Mouse (Mus musculus) forebrain, embryonic 11.5 days (tissue): ENCODE results near the gene Naa80. TPM values are rescaled to one million over a fixed set of nuclear protein-coding genes. Genes with fewer than 3 reads are reported as not detected.
A peak's percentile ranks its signal among the peaks of the same experiment; 100 is the strongest.

Experiments used
- ATAC-seq: fragments of 200-750 bp; cut with Nextera tagmentation; replicated peaks from 2 replicates; pipeline ENCODE4 v1.8.0; 2017; ENCODE audit warnings: moderate TSS enrichment; ENCODE audit not compliant: low FRiP score
- DNase-seq: peaks from one replicate; pipeline ENCODE4 v3.0.0-alpha.2; 2017; ENCODE audit warnings: low spot score
- H3K27ac ChIP-seq: fragments of 300-500 bp; sonication (generic); 2 replicates; pipeline ENCODE4 v1.5.1; 2014; ENCODE audit warnings: low read depth, low read length
- H3K27me3 ChIP-seq: fragments of 300-500 bp; sonication (generic); 2 replicates; pipeline ENCODE4 v1.6.1; 2014; ENCODE audit warnings: mild to moderate bottlenecking, low read length, mixed read lengths; ENCODE audit not compliant: control insufficient read depth, insufficient read depth
- H3K36me3 ChIP-seq: fragments of 300-500 bp; sonication (generic); 2 replicates; pipeline ENCODE4 v1.6.1; 2014; ENCODE audit warnings: mild to moderate bottlenecking, low read length, moderate library complexity, mixed read lengths; ENCODE audit not compliant: control insufficient read depth, insufficient read depth
- H3K4me1 ChIP-seq: fragments of 300-500 bp; sonication (generic); replicated peaks from 2 replicates; pipeline ENCODE4 v1.6.1; 2014; ENCODE audit warnings: low read length, mixed read lengths; ENCODE audit not compliant: control insufficient read depth, insufficient read depth
- H3K4me2 ChIP-seq: fragments of 300-500 bp; sonication (generic); 2 replicates; pipeline ENCODE4 v1.6.1; 2014; ENCODE audit warnings: low read depth, mild to moderate bottlenecking, low read length, moderate library complexity, mixed read lengths; ENCODE audit not compliant: severe bottlenecking
- H3K4me3 ChIP-seq: fragments of 300-500 bp; sonication (generic); 2 replicates; pipeline ENCODE4 v1.5.1; 2014; ENCODE audit warnings: low read depth, low read length
- H3K9ac ChIP-seq: fragments of 300-500 bp; sonication (generic); 2 replicates; pipeline ENCODE4 v1.6.1; 2014; ENCODE audit warnings: low read length
- H3K9me3 ChIP-seq: fragments of 300-500 bp; sonication (generic); 2 replicates; pipeline ENCODE4 v1.6.1; 2016; ENCODE audit warnings: low read length, mixed read lengths; ENCODE audit not compliant: control insufficient read depth
- WGBS: fragments of 180-500 bp; shearing (Covaris S2); extraction: QIAGEN DNeasy Blood & Tissue Kit; methylation state at CpG from one replicate; pipeline ENCODE4 v1.1.7; 2014; 5-methylcytosine and 5-hydroxymethylcytosine counted together
- polyA plus RNA-seq: library from polyadenylated mRNA; unstranded; fragments of >200 nt; fragmentation: Nextera tagmentation; extraction: Ambion mirVana; gene quantifications from 2 replicates; pipeline ENCODE4 v1.2.1, GENCODE M21; 2014

Gene Naa80
- polyA plus RNA-seq, 1 experiment from 2014 or later: 11.3 TPM

DNA sequence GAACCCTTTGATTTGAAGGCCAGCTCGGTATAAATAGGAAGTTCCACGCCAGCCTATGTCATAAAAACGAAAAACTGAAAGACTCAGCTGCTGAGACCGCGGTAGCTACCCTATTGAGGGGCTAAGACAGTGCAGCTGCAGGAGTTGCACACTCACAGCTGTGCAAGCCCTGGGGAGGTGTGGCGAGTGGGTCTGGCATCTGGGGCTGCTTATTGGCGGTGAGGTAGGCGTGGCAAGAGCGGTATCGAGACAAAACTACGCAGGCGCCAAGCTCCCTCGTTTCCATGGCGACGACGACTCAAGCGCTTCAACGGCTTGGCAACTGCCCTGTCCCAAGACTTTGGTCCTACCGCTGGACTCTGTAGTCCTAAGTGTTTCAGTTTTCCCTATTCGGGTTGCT lies 31.7 kb upstream of the Naa80 start, which contains the start of gene Zmynd10:
TSS of gene Zmynd10 (plus strand) at position 273 of the 400 bp plus-strand sequence.
- no peak within 1 kb of the TSS for H3K27ac ChIP-seq
- peaks cover 22% of the 10 kb centered on the region for H3K4me1 ChIP-seq
- 3% methylated on average over 20 of the region's 20 CpGs for WGBS
- H3K27me3 ChIP-seq: peaks cover 14% of the 10 kb centered on the region
- peak within 1 kb of the TSS; percentile 27 for H3K9ac ChIP-seq
- H3K36me3 ChIP-seq: no peaks in the 10 kb centered on the region
- no peak within 1 kb of the TSS for H3K4me3 ChIP-seq
- no peaks in the 10 kb centered on the region for H3K9me3 ChIP-seq
- peak within 1 kb of the TSS; percentile 46 for H3K4me2 ChIP-seq
- ATAC-seq (peak; percentile 74), DNase-seq (peak; percentile 93)

DNA sequence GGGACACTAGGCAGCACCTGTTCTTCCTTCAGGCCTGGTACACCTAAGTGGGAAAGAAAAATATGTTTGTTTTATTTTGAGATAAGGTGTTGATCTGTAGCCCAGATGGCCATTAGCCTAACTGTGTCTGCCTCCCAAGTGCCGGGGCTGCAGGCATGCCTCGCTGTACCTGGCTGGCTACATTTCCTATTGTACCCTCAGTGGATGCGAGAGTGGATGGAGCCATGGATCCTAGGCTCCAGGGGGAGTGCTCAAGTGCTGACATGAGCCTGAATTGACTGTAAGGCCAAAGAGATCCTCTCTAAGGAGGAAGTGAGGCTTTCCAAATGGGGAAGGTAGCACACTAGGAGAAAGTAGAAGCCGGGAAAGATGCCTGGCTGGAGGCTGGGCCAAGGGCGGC lies 30.7 kb upstream of the Naa80 start:
- Histone ChIP-seq H3K4me2 (no peak overlapping the region), H3K9ac (no peak overlapping the region), H3K4me1 (peaks cover 26% of the 10 kb centered on the region), H3K27me3 (peaks cover 14% of the 10 kb centered on the region), H3K9me3 (no peaks in the 10 kb centered on the region), H3K4me3 (no peak overlapping the region), H3K27ac (no peak overlapping the region), H3K36me3 (no peaks in the 10 kb centered on the region)
- DNase-seq (no peak), ATAC-seq (no peak)
- WGBS: 87% methylated on average over 5 of the region's 5 CpGs

GRCm38 (mm10) chr9:107548820-107549219 lies 29.9 kb upstream of the Naa80 start:
- peaks cover 14% of the 10 kb centered on the region for H3K27me3 ChIP-seq
- no peak overlapping the region for H3K27ac ChIP-seq
- no peaks in the 10 kb centered on the region for H3K9me3 ChIP-seq
- H3K9ac ChIP-seq: no peak overlapping the region
- ATAC-seq: no peak
- H3K4me2 ChIP-seq: no peak overlapping the region
- H3K4me3 ChIP-seq: no peak overlapping the region
- H3K4me1 ChIP-seq: peaks cover 29% of the 10 kb centered on the region
- WGBS: 93% methylated on average over 10 of the region's 10 CpGs
- no peak for DNase-seq
- no peaks in the 10 kb centered on the region for H3K36me3 ChIP-seq

DNA sequence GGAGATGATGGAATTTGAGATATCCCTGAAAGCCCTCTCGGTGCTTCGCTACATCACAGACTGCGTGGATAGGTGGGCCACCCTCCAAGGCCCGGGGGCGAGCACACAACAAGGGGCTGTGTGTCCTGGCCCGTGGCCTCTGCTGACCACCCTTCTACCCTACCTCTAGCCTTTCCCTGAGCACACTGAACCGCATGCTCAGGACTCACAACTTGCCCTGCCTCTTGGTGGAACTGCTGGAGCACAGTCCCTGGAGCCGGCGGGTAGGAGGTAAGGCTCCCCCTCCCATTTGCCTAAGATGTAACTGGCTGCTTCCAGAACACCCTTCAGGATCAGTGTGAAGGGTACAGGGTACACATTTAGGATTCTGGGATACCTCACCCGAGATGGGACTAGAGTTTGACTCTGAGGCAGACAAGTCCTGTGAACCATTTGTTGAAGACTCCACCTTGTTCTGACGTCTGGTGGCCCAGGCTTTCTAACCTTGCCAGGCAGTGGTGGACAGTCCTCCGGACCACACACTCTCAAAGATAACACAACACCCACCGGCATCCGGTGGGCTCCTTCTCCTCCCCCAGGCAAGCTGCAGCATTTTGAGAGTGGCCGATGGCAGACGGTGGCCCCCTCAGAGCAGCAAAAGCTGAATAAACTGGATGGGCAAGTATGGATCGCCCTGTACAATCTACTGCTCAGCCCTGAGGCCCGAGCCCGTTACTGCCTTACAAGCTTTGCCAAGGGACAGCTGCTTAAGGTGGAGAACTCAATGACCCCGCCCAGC lies 29.2 kb upstream of the Naa80 start:
- no peak overlapping the region for H3K27ac ChIP-seq
- no peak overlapping the region for H3K4me2 ChIP-seq
- peaks cover 29% of the 10 kb centered on the region for H3K4me1 ChIP-seq
- ATAC-seq (no peak), DNase-seq (no peak)
- H3K9ac ChIP-seq: no peak overlapping the region
- peaks cover 14% of the 10 kb centered on the region for H3K27me3 ChIP-seq
- H3K36me3 ChIP-seq: no peaks in the 10 kb centered on the region
- no peaks in the 10 kb centered on the region for H3K9me3 ChIP-seq
- 88% methylated on average over 20 of the region's 20 CpGs for WGBS
- H3K4me3 ChIP-seq: no peak overlapping the region

- H3K36me3 ChIP-seq: no peaks in the 10 kb centered on the region
- H3K9ac ChIP-seq: peak overlapping the region; percentile 77
- ATAC-seq: no peak
- DNase-seq: no peak
- H3K9me3 ChIP-seq: no peaks in the 10 kb centered on the region
- H3K27me3 ChIP-seq: peaks cover 14% of the 10 kb centered on the region
- no peak overlapping the region for H3K27ac ChIP-seq
- peaks cover 31% of the 10 kb centered on the region for H3K4me1 ChIP-seq
- 23% methylated on average over 23 of the region's 23 CpGs for WGBS
- peak overlapping the region; percentile 84 for H3K4me2 ChIP-seq
- H3K4me3 ChIP-seq: peak overlapping the region; percentile 36
Measured at GRCm38 (mm10) chr9:107550491-107551116, 28.1 kb upstream of the Naa80 start.

- ATAC-seq (peak; percentile 7), DNase-seq (peak; percentile 82)
- H3K9ac ChIP-seq: peak within 1 kb of the TSS; percentile 77
- 1% methylated on average over 63 of the region's 63 CpGs for WGBS
- H3K27ac ChIP-seq: no peak within 1 kb of the TSS
- peaks cover 14% of the 10 kb centered on the region for H3K27me3 ChIP-seq
- peak within 1 kb of the TSS; percentile 36 for H3K4me3 ChIP-seq
- no peaks in the 10 kb centered on the region for H3K9me3 ChIP-seq
- no peaks in the 10 kb centered on the region for H3K36me3 ChIP-seq
- peaks cover 37% of the 10 kb centered on the region for H3K4me1 ChIP-seq
- peak within 1 kb of the TSS; percentile 84 for H3K4me2 ChIP-seq
Measured at GRCm38 (mm10) chr9:107551117-107551889, 27.4 kb upstream of the Naa80 start, which contains the start of gene Rassf1. Gene Rassf1, plus strand, starts transcription at chr9:107551555.

DNA sequence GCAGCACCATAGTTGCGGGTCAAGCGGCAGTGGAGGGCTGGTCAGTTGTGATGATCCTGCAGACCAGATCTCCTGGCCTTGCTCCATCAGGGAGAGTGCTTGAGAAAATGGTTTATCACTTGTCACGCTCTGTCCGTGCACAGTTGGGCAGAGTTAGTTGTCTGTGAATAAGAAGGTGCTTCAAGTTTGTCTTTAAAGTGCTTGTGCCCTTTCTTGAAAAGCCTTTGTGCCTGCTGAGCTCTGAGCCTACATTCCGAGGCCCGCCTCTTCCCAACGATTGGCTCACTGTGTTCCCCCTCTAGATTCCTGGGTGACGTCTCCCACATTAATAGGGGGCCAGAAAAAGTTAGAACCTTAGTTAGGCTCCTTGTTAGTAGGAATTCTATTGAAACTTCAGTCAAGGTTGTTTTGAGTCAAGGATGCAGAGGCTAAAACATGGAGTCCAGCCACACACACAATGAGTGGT lies 26.8 kb upstream of the Naa80 start:
- ATAC-seq: no peak
- Histone ChIP-seq H3K27ac (no peak overlapping the region), H3K9ac (peak overlapping the region; percentile 77), H3K4me2 (peak overlapping the region; percentile 84), H3K4me1 (peaks cover 36% of the 10 kb centered on the region), H3K4me3 (peak overlapping the region; percentile 36), H3K36me3 (no peaks in the 10 kb centered on the region), H3K27me3 (peaks cover 14% of the 10 kb centered on the region), H3K9me3 (no peaks in the 10 kb centered on the region)
- no peak for DNase-seq
- WGBS: 3% methylated on average over 8 of the region's 8 CpGs

DNA sequence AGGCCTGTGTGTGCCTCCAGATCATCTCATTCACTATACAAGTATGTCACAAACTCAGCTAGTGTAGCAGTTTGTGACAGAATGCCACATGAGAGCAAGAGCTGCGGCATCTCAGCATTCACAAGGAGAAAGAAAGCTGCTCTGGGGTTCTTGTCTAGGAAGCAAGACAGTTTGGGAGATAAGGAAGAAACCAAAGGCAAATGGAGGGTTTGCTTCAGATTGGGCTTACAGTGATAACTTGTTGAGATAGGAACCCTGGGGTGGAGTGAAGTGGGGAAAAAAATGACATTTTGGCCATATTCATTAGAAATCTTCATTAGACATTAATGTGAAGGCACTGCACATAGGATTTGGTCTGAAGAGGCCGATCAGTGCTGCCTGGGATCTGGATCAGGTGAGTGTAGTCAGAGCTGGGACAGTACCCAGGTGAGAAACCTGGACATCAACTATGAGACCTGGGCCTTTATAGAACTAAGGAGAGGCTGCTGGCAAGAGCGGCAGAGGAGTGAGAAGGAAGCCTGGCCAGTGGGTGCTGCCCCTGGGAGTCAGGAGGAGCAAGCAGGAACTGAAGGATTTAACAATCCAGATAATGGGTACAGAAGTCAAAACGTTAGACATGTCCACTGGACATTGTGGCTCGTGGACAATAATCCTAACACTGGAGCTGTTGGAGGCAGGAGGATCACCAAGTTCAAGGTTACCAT lies 25.8 kb upstream of the Naa80 start:
- no peak for ATAC-seq
- Histone ChIP-seq H3K4me3 (no peak overlapping the region), H3K27me3 (peaks cover 14% of the 10 kb centered on the region), H3K27ac (no peak overlapping the region), H3K36me3 (no peaks in the 10 kb centered on the region; the same call in 1 of the 2 replicates), H3K4me2 (peak overlapping the region; percentile 1; the same call in 1 of the 2 replicates), H3K4me1 (peaks cover 29% of the 10 kb centered on the region), H3K9ac (no peak overlapping the region), H3K9me3 (no peaks in the 10 kb centered on the region)
- no peak for DNase-seq
- WGBS: 74% methylated on average over 5 of the region's 5 CpGs
